Mouse (Mus musculus) intestine, embryonic 14.5 days (tissue): ENCODE results near the gene P2ry10b. TPM values are rescaled to one million over a fixed set of nuclear protein-coding genes. Genes with fewer than 3 reads are reported as not detected.

Source experiments
- ATAC-seq: fragments of 200-750 bp; cut with Nextera tagmentation; replicated peaks from 2 replicates; pipeline ENCODE4 v1.8.0; 2017; ENCODE audit warnings: low read depth, moderate number of reproducible peaks, moderate TSS enrichment, moderate library complexity; ENCODE audit not compliant: low FRiP score, low TSS enrichment
- DNase-seq: peaks from one replicate; pipeline ENCODE4 v3.0.0-alpha.2; 2018; ENCODE audit warnings: low spot score
- H3K27ac ChIP-seq: fragments of 300-500 bp; sonication (generic); 2 replicates; pipeline ENCODE4 v1.5.1; 2014; ENCODE audit warnings: low read depth, mild to moderate bottlenecking, control low read depth
- H3K27me3 ChIP-seq: fragments of 300-500 bp; sonication (generic); replicated peaks from 2 replicates; pipeline ENCODE4 v1.6.1; 2014; ENCODE audit warnings: low read length, control low read depth; ENCODE audit not compliant: control insufficient read depth, insufficient read depth
- H3K36me3 ChIP-seq: fragments of 300-500 bp; sonication (generic); 2 replicates; pipeline ENCODE4 v1.6.1; 2014; ENCODE audit warnings: low read length, control low read depth; ENCODE audit not compliant: control insufficient read depth, insufficient read depth
- H3K4me1 ChIP-seq: fragments of 300-500 bp; sonication (generic); replicated peaks from 2 replicates; pipeline ENCODE4 v1.6.1; 2014; ENCODE audit warnings: low read length, control low read depth, mixed read lengths; ENCODE audit not compliant: control insufficient read depth, insufficient read depth
- H3K4me2 ChIP-seq: fragments of 300-500 bp; sonication (generic); 2 replicates; pipeline ENCODE4 v1.6.1; 2014; ENCODE audit warnings: low read length
- H3K4me3 ChIP-seq: fragments of 300-500 bp; sonication (generic); 2 replicates; pipeline ENCODE4 v1.5.1; 2014; ENCODE audit warnings: low read depth, low read length, control low read depth, mixed read lengths
- H3K9ac ChIP-seq: fragments of 300-500 bp; sonication (generic); 2 replicates; pipeline ENCODE4 v1.6.1; 2014; ENCODE audit warnings: mild to moderate bottlenecking, low read length
- H3K9me3 ChIP-seq: fragments of 300-500 bp; sonication (generic); 2 replicates; pipeline ENCODE4 v1.6.1; 2016; ENCODE audit warnings: low read length, control low read depth; ENCODE audit not compliant: control insufficient read depth
- WGBS: fragments of 180-500 bp; shearing (Covaris S2); extraction: QIAGEN DNeasy Blood & Tissue Kit; methylation state at CpG from one replicate; pipeline ENCODE4 v1.1.7; 2014; 5-methylcytosine and 5-hydroxymethylcytosine counted together
- polyA plus RNA-seq: library from polyadenylated mRNA; unstranded; fragments of >200 nt; fragmentation: Nextera tagmentation; extraction: Ambion mirVana; gene quantifications from 2 replicates; pipeline ENCODE4 v1.2.1, GENCODE M21; 2014

The P2ry10b gene
- polyA plus RNA-seq, 1 experiment from 2014 or later, result 0.60 TPM

DNA sequence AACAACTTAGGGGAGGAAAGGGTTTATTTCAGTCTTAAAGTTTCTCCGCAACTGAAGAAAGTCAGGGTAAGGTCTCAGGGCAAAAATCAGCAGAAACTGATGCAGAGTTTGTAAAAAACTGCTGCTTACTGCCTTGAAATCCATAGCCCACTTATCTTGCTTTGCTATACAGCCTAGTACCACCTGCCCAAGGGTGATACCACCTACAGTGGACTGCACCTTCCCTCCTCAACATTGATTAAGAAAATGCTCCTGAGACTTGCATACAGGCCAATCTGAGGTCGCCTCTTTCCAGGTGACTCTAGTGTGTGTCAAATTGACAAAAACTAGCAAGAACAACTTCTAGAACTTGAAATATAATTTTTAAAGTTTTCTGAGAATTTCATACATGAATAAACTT, 7.3 kb downstream of the P2ry10b start:
- Histone ChIP-seq H3K9me3 (no peaks in the 10 kb centered on the region), H3K27me3 (no peaks in the 10 kb centered on the region), H3K9ac (no peak overlapping the region), H3K4me1 (no peaks in the 10 kb centered on the region), H3K27ac (no peak overlapping the region), H3K36me3 (no peaks in the 10 kb centered on the region), H3K4me2 (no peak overlapping the region), H3K4me3 (no peak overlapping the region)
- WGBS, result 72% methylated on average over 2 of the region's 2 CpGs
- no peak for ATAC-seq
- DNase-seq, result no peak

DNA sequence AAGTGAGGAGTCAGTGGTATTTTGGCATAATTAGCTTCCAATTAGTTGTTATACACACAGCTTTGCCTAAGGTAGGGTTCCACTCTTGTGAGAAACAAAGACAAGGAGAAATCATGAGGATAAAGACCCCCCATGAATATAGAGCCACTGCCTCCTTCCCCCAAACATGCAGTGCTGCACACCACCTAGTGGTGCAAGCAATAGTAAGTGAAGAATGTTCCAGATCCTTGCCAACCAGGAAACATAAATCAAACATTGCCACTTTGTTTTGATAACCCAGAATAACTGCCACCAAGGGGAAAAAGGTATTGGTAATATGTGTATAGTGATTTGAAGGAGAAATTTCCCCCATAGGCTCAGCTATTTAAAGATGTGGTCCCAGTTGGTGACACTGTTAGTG, 11.8 kb downstream of the P2ry10b start:
- Histone ChIP-seq H3K4me2 (no peak overlapping the region), H3K27me3 (no peaks in the 10 kb centered on the region), H3K9ac (no peak overlapping the region), H3K9me3 (no peaks in the 10 kb centered on the region), H3K4me3 (no peak overlapping the region), H3K4me1 (no peaks in the 10 kb centered on the region), H3K27ac (no peak overlapping the region), H3K36me3 (no peaks in the 10 kb centered on the region)
- ATAC-seq (no peak), DNase-seq (no peak)

DNA sequence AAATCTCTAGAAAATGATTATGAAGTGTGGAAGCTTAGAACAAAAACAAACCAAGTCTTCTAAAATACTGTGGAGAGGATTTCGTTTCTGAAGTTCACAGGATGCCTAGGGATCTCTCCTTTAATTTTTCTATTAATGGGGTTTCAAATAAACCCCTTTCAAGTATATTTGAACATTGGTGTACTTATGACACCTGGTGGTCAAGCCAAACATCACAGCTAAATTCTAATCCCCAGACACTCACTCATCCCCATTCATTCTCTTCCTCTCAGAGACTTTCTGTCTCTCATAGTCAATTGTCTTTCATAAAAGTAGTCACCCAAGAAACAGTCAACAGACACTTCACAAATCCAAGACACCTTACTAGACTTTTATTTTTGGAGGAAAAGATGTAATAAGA, 19.6 kb downstream of the P2ry10b start:
- H3K4me1 ChIP-seq, result no peaks in the 10 kb centered on the region
- no peak overlapping the region for H3K4me3 ChIP-seq
- DNase-seq (no peak), ATAC-seq (no peak)
- H3K9me3 ChIP-seq, result no peaks in the 10 kb centered on the region
- H3K27me3 ChIP-seq, result no peaks in the 10 kb centered on the region
- WGBS, result 0% methylated on average over 1 of the region's 1 CpGs
- no peak overlapping the region for H3K27ac ChIP-seq
- no peaks in the 10 kb centered on the region for H3K36me3 ChIP-seq
- no peak overlapping the region for H3K9ac ChIP-seq
- H3K4me2 ChIP-seq, result no peak overlapping the region

DNA sequence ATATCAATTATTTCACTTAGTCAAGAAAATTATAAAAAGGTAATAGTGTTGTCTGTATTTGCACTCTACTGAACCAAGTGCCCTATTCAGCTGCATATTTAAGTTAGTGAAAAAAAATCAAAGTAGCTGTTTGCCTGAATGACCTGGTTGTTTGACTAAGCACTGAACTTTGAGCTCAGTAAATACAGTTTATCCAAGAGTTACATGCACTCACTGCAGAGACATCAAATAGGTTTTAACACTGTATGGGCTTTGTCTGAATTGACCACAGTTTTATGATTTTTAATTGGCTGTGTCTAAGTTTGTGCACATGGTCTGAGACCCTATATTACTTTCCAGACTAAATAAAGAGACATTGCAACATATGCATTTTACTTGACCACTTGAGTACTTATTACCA, 20.4 kb downstream of the P2ry10b start:
- Histone ChIP-seq H3K27ac (no peak overlapping the region), H3K4me2 (no peak overlapping the region), H3K9ac (no peak overlapping the region), H3K4me1 (no peaks in the 10 kb centered on the region), H3K9me3 (no peaks in the 10 kb centered on the region), H3K27me3 (no peaks in the 10 kb centered on the region), H3K4me3 (no peak overlapping the region), H3K36me3 (no peaks in the 10 kb centered on the region)
- ATAC-seq (peak; percentile 66), DNase-seq (no peak)

DNA sequence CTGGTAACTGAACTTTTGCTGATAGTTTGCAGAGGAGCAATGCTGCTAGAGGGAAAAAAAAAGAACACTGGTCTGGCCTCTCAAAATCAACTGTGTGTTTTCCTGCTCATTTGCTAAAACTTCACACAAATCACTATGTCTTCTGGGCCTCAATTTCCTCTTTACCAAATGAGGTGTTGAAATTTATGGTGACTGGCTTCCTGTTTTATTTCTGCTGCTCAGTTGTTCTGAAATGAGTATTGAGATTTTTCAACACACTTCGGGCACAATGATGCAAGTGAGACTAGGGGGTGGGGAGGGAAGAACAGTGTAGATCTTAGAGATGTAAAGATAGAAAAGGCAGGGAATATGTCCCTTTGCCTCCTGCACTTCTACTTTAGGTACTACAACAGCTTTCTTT, 30.0 kb downstream of the P2ry10b start:
- no peak for DNase-seq
- H3K9ac ChIP-seq, result no peak overlapping the region
- no peak overlapping the region for H3K27ac ChIP-seq
- H3K4me3 ChIP-seq, result no peak overlapping the region
- no peaks in the 10 kb centered on the region for H3K9me3 ChIP-seq
- H3K27me3 ChIP-seq, result no peaks in the 10 kb centered on the region
- ATAC-seq, result no peak
- WGBS, result 61% methylated on average over 1 of the region's 1 CpGs
- no peaks in the 10 kb centered on the region for H3K36me3 ChIP-seq
- H3K4me2 ChIP-seq, result no peak overlapping the region
- no peaks in the 10 kb centered on the region for H3K4me1 ChIP-seq

DNA sequence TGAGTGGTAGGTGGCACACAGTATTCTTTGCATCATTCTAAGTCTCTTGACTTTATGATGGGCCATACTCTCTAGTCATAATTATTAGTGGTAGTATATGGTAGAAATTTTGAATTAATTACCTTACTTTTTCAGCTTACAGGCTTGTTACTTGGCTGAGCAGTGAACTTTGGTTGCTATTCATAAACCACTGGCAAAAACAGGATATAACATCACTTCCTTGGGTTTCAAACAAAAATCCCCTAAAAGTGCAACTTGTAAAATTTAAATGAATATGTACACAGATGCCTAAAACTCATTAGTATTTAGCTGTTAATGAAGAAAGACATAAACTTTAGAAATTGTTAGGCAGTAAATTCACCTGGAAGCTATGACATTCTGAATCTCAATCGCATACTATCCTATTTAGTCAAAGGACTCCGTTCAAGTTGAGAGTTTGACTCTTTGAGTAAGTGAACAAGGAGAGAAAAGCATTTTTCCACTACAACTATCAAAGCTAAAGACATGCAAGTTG, 68.9 kb downstream of the P2ry10b start:
- no peaks in the 10 kb centered on the region for H3K4me1 ChIP-seq
- 85% methylated on average over 2 of the region's 2 CpGs for WGBS
- H3K9me3 ChIP-seq, result no peaks in the 10 kb centered on the region
- H3K9ac ChIP-seq, result no peak overlapping the region
- ATAC-seq (no peak), DNase-seq (no peak)
- no peak overlapping the region for H3K4me2 ChIP-seq
- no peaks in the 10 kb centered on the region for H3K27me3 ChIP-seq
- H3K4me3 ChIP-seq, result no peak overlapping the region
- H3K27ac ChIP-seq, result no peak overlapping the region
- no peaks in the 10 kb centered on the region for H3K36me3 ChIP-seq

Other genes starting within 250 kb of the P2ry10b start
- 14.0 and 16.6 TPM in 2 replicates for gene Lpar4, start 228.3 kb upstream of the P2ry10b start, polyA plus RNA-seq
- 0.08 TPM in 1 of 2 replicates, not detected in the other for gene P2ry10, start 60.4 kb upstream of the P2ry10b start, polyA plus RNA-seq
- gene Gpr174, start 107.0 kb downstream of the P2ry10b start, polyA plus RNA-seq, result 0.08 TPM in 1 of 2 replicates, not detected in the other